Mouse (Mus musculus): ENCODE results near the gene Aox2.

DNA sequence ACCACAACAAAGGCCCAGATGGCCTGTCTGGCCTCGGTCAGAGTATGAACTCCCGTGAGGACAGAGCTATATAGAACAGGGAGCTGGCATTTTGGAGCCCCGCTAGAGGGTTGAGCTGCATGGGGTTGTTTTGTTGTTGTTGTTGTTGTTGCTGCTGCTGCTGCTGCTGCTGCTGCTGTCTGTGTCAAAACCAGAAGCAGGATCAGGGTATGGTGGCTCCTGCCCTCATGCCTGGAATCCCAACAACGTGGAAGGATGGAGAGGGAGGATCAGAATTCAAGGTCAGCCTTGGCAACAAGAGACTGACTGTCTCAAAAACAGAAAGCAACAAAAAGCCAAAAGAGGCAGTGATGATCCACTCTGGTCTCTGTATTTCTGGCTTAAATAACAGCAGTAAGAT lies 18.7 kb downstream of the Aox2 start:
- TF ChIP-seq CTCF (conservative IDR thresholded peaks at IDR 0.05; ENCODE audit: low read length) (no peak), POU5F1 (IDR thresholded peaks at IDR 0.05; ENCODE audit: borderline replicate concordance, low read length) (no peak)
